Mouse (Mus musculus) MEL (cell line): ENCODE measurements around the gene Nubpl.

Experiments
- CTCF ChIP-seq, 3 experiments: IDR thresholded peaks in 2 of 3; conservative IDR thresholded peaks in 1 of 3; 2 replicates each; pipeline ENCODE4 v1.5.1; 2011 to 2012; ENCODE audit warnings: low read length in 3 of 3, low read depth in 2 of 3, mild to moderate bottlenecking in 2 of 3, improper control_type of control experiment in 1 of 3, inconsistent platforms in 1 of 3, mixed read lengths in 1 of 3, moderate library complexity in 1 of 3; ENCODE audit not compliant: control insufficient read depth in 1 of 3, insufficient read depth in 1 of 3, poor library complexity in 1 of 3, severe bottlenecking in 1 of 3
- E2F4 ChIP-seq: IDR thresholded peaks from 2 replicates; pipeline ENCODE4 v1.6.1; 2011; ENCODE audit warnings: low read depth, low read length, improper control_type of control experiment, borderline replicate concordance
- EP300 ChIP-seq, 2 experiments: IDR thresholded peaks; 2 replicates each; pipeline ENCODE4 v1.6.1; 2011; ENCODE audit warnings: improper control_type of control experiment in 2 of 2, low read length in 2 of 2, low read depth in 1 of 2, mild to moderate bottlenecking in 1 of 2
- ETS1 ChIP-seq: IDR thresholded peaks from 2 replicates; pipeline ENCODE4 v1.6.1; 2012; ENCODE audit warnings: low read depth, mild to moderate bottlenecking, inconsistent platforms, low read length, improper control_type of control experiment, moderate library complexity
- GATA1 ChIP-seq: IDR thresholded peaks from 2 replicates; pipeline ENCODE4 v1.6.1; 2011; ENCODE audit warnings: low read depth, low read length, improper control_type of control experiment
- JUND ChIP-seq: IDR thresholded peaks from 2 replicates; pipeline ENCODE4 v1.6.1; 2011; ENCODE audit warnings: low read depth, mild to moderate bottlenecking, improper control_type of control experiment, low read length
- POLR2A ChIP-seq, 2 experiments: IDR thresholded peaks; 2 replicates each; pipeline ENCODE4 v1.6.1; 2011 to 2012; ENCODE audit warnings: low read length in 2 of 2, mild to moderate bottlenecking in 2 of 2, control low read depth in 1 of 2, improper control_type of control experiment in 1 of 2, low read depth in 1 of 2, moderate library complexity in 1 of 2; ENCODE audit not compliant: control insufficient read depth in 1 of 2, insufficient read depth in 1 of 2, poor library complexity in 1 of 2
- RCOR1 ChIP-seq: IDR thresholded peaks from 2 replicates; pipeline ENCODE4 v1.6.1; 2012; ENCODE audit warnings: low read depth, mild to moderate bottlenecking, inconsistent platforms, low read length, improper control_type of control experiment
- SMC3 ChIP-seq: IDR thresholded peaks from 2 replicates; pipeline ENCODE4 v1.6.1; 2011; ENCODE audit warnings: low read depth, low read length, improper control_type of control experiment
- ZMIZ1 ChIP-seq: IDR thresholded peaks from 2 replicates; pipeline ENCODE4 v1.6.1; 2012; ENCODE audit warnings: low read depth, mild to moderate bottlenecking, inconsistent platforms, low read length, improper control_type of control experiment, moderate library complexity
- ZNF384 ChIP-seq: IDR thresholded peaks from 2 replicates; pipeline ENCODE4 v1.6.1; 2012; ENCODE audit warnings: low read depth, mild to moderate bottlenecking, inconsistent platforms, low read length, improper control_type of control experiment

GRCm38 (mm10) chr12:52254089-52254488 is 156.6 kb downstream of the Nubpl start:
- TF ChIP-seq CTCF (IDR thresholded peaks at IDR 0.05 in 2 of 3, conservative IDR thresholded peaks at IDR 0.05 in 1 of 3; ENCODE audit: control insufficient read depth in 1 of 3, insufficient read depth in 1 of 3, low read depth in 2 of 3, low read length in 3 of 3, poor library complexity in 1 of 3, severe bottlenecking in 1 of 3) = no peak
- TF ChIP-seq ZMIZ1 = no peak
- no peak for TF ChIP-seq POLR2A (IDR thresholded peaks at IDR 0.05; ENCODE audit: control insufficient read depth in 1 of 2, insufficient read depth in 1 of 2, low read depth in 1 of 2, low read length in 2 of 2, poor library complexity in 1 of 2)
- TF ChIP-seq ZNF384 = no peak
- no peak for TF ChIP-seq EP300 (IDR thresholded peaks at IDR 0.05; ENCODE audit: low read depth in 1 of 2, low read length in 2 of 2)
- no peak for TF ChIP-seq RCOR1
- no peak for TF ChIP-seq JUND
- TF ChIP-seq GATA1 = no peak
- TF ChIP-seq SMC3 = no peak
- TF ChIP-seq E2F4 = no peak
- no peak for TF ChIP-seq ETS1
